Mouse (Mus musculus) forebrain, postnatal 0 days (tissue): ENCODE data around the gene Wipi2. TPM values are rescaled to one million over a fixed set of nuclear protein-coding genes. Genes with fewer than 3 reads are reported as not detected.

Source experiments
- ATAC-seq: fragments of 200-750 bp; cut with Nextera tagmentation; 2 replicates; pipeline ENCODE4 v1.8.0; 2017; ENCODE audit warnings: mild to moderate bottlenecking, moderate library complexity
- DNase-seq: peaks from one replicate; pipeline ENCODE4 v3.0.0-alpha.2; 2015
- H3K27ac ChIP-seq: fragments of 300-500 bp; sonication (generic); 2 replicates; pipeline ENCODE4 v1.5.1; 2014; ENCODE audit warnings: low read depth, mild to moderate bottlenecking, antibody characterized with exemption, low read length, moderate library complexity, mixed read lengths
- H3K27me3 ChIP-seq: fragments of 300-500 bp; sonication (generic); 2 replicates; pipeline ENCODE4 v1.6.1; 2014; ENCODE audit warnings: mild to moderate bottlenecking, low read length, mixed read lengths; ENCODE audit not compliant: insufficient read depth
- H3K36me3 ChIP-seq: fragments of 300-500 bp; sonication (generic); 2 replicates; pipeline ENCODE4 v1.6.1; 2014; ENCODE audit warnings: mild to moderate bottlenecking, moderate library complexity; ENCODE audit not compliant: insufficient read depth
- H3K4me1 ChIP-seq: fragments of 300-500 bp; sonication (generic); 2 replicates; pipeline ENCODE4 v1.6.1; 2014; ENCODE audit warnings: antibody characterized with exemption; ENCODE audit not compliant: insufficient read depth
- H3K4me2 ChIP-seq: fragments of 300-500 bp; sonication (generic); 2 replicates; pipeline ENCODE4 v1.6.1; 2014; ENCODE audit warnings: low read depth, mild to moderate bottlenecking, moderate library complexity
- H3K4me3 ChIP-seq: fragments of 300-500 bp; sonication (generic); 2 replicates; pipeline ENCODE4 v1.5.1; 2014; ENCODE audit warnings: low read depth, low read length, mixed read lengths
- H3K9ac ChIP-seq: fragments of 300-500 bp; sonication (generic); 2 replicates; pipeline ENCODE4 v1.6.1; 2014; ENCODE audit warnings: mild to moderate bottlenecking
- H3K9me3 ChIP-seq: fragments of 300-500 bp; sonication (generic); 2 replicates; pipeline ENCODE4 v1.6.1; 2016; ENCODE audit warnings: low read length
- CTCF ChIP-seq: sonication (generic); IDR thresholded peaks from 2 replicates; pipeline ENCODE4 v1.5.1; 2016; ENCODE audit warnings: antibody characterized with exemption, control low read depth, low read depth
- WGBS: fragments of 180-500 bp; shearing (Covaris S2); extraction: QIAGEN DNeasy Blood & Tissue Kit; methylation state at CpG from one replicate; pipeline ENCODE4 v1.1.7; 2014; 5-methylcytosine and 5-hydroxymethylcytosine counted together
- polyA plus RNA-seq: library from polyadenylated mRNA; unstranded; fragments of >200 nt; fragmentation: Nextera tagmentation; extraction: Ambion mirVana; gene quantifications from 2 replicates; pipeline ENCODE4 v1.2.1, GENCODE M21; 2015
- total RNA-seq: library from RNA; depleted of rRNA; stranded (reverse); fragments of >200 nt; gene quantifications from 2 replicates; pipeline ENCODE4 v1.2.3, GENCODE M21; 2014; rRNA removed

Gene Wipi2
- total RNA-seq = 62.5 and 68.0 TPM in 2 replicates
- 32.2 and 37.4 TPM in 2 replicates for polyA plus RNA-seq

GRCm38 (mm10) chr5:142627398-142627797, at the start of gene Wipi2:
Wipi2 (plus strand) TSS chr5:142627698.
- ATAC-seq (no peak), DNase-seq (no peak)
- Histone ChIP-seq H3K36me3 (no peaks in the 10 kb centered on the region), H3K9ac (0 out of 2 replicates have a peak within 1 kb of the TSS, but pooled peaks have one; percentile 71), H3K27me3 (no peaks in the 10 kb centered on the region), H3K27ac (no peak within 1 kb of the TSS), H3K4me2 (peak within 1 kb of the TSS; percentile 61), H3K4me3 (peak within 1 kb of the TSS; percentile 78), H3K9me3 (no peaks in the 10 kb centered on the region), H3K4me1 (peaks cover 12% of the 10 kb centered on the region)
- TF ChIP-seq CTCF = no peak
- 95% methylated on average over 2 of the region's 2 CpGs for WGBS

DNA sequence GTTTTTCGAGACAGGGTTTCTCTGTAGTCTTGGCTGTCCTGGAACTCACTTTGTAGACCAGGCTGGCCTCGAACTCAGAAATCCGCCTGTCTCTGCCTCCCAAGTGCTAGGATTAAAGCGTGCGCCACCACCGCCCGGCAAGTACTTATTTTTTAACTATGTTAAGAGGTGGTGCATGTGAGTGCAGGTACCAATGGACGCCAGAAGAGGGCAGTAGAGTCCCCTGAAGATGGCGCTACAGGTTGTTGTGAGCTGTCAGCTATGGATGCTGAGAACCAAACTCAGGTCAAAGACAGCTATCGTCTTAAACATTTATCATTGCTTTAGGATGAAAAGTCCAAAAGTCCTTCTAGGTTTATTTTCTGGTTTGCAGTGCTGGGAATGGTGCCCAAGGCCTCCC, 49.3 kb upstream of the Wipi2 start:
- DNase-seq = no peak
- ATAC-seq = no peak
- H3K4me2 ChIP-seq = no peak overlapping the region
- no peaks in the 10 kb centered on the region for H3K9me3 ChIP-seq
- H3K36me3 ChIP-seq = peaks cover 9% of the 10 kb centered on the region
- 91% methylated on average over 10 of the region's 10 CpGs for WGBS
- 0 out of 2 replicates have a peak, but pooled peaks cover 5% of the 10 kb centered on the region for H3K4me1 ChIP-seq
- no peak overlapping the region for H3K9ac ChIP-seq
- no peak overlapping the region for H3K4me3 ChIP-seq
- no peaks in the 10 kb centered on the region for H3K27me3 ChIP-seq
- TF ChIP-seq CTCF = peak; percentile 21; the same call in 1 of the 2 replicates
- no peak overlapping the region for H3K27ac ChIP-seq

DNA sequence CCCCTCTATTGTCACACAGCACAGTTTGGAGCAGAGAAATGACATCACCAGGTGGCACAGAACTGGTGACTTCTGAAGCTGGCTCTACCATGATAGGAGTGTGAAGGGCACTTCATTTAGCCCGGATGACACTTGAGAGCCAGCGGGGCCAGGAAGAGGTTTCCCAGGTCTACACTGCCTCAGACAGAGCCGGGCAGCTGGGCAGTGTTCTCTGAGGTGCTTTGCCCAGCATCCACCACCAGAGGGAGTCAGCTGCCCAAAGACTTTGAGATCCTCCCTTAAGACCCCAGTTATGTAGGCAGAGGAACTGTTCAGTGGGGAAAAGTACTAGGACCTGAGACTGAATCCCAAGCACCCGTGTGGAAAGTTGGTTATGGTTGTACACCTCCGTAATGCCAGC, 46.0 kb upstream of the Wipi2 start:
- no peaks in the 10 kb centered on the region for H3K27me3 ChIP-seq
- peaks cover 9% of the 10 kb centered on the region for H3K36me3 ChIP-seq
- TF ChIP-seq CTCF = peak; percentile 96
- H3K4me2 ChIP-seq = no peak overlapping the region
- no peak overlapping the region for H3K9ac ChIP-seq
- H3K9me3 ChIP-seq = no peaks in the 10 kb centered on the region
- DNase-seq (peak; percentile 84), ATAC-seq (peak; percentile 63)
- no peak overlapping the region for H3K4me3 ChIP-seq
- H3K27ac ChIP-seq = no peak overlapping the region
- WGBS = 17% methylated on average over 5 of the region's 5 CpGs
- H3K4me1 ChIP-seq = 0 out of 2 replicates have a peak, but pooled peaks cover 5% of the 10 kb centered on the region

DNA sequence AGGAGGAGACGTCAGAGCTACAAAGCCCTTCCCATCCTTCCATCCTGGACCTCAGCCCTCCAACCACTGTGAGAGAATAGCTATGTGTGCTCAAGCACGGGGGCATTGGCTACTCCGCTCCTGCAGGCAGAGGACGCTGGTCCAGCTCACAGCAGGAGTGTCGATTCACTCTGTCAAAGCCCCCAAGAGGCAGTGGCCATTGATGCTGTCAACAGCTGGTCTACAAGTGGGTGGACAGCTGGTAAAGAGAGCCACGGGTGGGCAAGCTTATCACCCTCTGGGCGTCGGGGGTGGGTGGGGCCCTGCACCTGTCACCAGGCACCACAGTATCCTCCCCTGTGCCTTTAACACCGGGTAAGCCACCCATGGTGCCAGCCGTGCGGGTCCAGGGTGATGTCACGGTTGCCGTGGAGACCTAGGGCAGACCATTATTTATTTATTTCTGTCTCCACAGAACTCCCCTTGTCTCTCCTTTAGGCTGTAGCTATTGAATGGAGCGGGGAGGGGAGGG, 43.8 kb upstream of the Wipi2 start:
- ATAC-seq (peak; percentile 92), DNase-seq (peak; percentile 78)
- Histone ChIP-seq H3K4me2 (peak overlapping the region; percentile 21), H3K4me3 (no peak overlapping the region), H3K9me3 (no peaks in the 10 kb centered on the region), H3K9ac (no peak overlapping the region), H3K36me3 (peaks cover 4% of the 10 kb centered on the region), H3K4me1 (no peaks in the 10 kb centered on the region), H3K27me3 (no peaks in the 10 kb centered on the region), H3K27ac (peak overlapping the region; percentile 73)
- 11% methylated on average over 14 of the region's 14 CpGs for WGBS
- TF ChIP-seq CTCF = peak; percentile 44

DNA sequence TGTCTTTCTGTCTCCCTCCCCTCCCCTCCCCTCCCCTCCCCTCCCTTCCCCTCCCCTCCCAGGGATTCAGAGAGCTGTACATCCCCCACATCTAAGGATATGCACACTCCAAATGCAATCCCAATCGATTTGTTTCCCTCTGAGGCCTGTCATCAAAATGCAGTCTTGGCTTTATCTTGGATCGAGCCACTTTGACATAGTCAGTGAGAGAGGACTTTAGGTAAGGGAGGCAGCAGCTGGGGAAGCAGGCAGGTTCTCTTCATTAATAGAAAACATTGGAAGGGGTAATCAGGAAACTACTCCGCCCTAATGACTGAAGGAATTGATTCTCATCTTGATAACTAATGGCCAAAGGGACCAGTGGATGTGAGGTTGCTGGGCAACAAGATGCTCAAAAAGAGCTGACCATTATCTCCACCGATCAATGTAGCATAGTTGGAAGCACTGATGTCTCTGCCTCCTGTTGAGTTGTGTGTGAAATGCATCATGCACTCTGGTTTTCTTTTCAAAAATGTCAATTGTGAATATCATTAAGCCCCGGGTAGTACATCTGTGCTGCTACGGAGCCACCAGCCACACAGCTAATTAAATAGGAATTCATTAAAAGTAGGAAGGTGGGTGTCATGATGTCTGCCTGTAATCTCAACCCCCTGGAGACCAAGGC, 36.4 kb upstream of the Wipi2 start:
- DNase-seq = no peak
- 30% methylated on average over 6 of the region's 6 CpGs for WGBS
- 0 out of 2 replicates have a peak overlapping the region, but pooled peaks have one; percentile 54 for H3K27ac ChIP-seq
- H3K4me3 ChIP-seq = no peak overlapping the region
- H3K4me2 ChIP-seq = no peak overlapping the region
- H3K9me3 ChIP-seq = no peaks in the 10 kb centered on the region
- no peaks in the 10 kb centered on the region for H3K36me3 ChIP-seq
- H3K4me1 ChIP-seq = peaks cover 7% of the 10 kb centered on the region; the same call in 1 of the 2 replicates
- no peak for ATAC-seq
- no peaks in the 10 kb centered on the region for H3K27me3 ChIP-seq
- no peak overlapping the region for H3K9ac ChIP-seq
- no peak for TF ChIP-seq CTCF

GRCm38 (mm10) chr5:142595698-142596097, 31.8 kb upstream of the Wipi2 start:
- Histone ChIP-seq H3K9me3 (no peaks in the 10 kb centered on the region), H3K27ac (peak overlapping the region; percentile 71), H3K9ac (no peak overlapping the region), H3K4me3 (no peak overlapping the region), H3K27me3 (no peaks in the 10 kb centered on the region), H3K4me1 (peaks cover 7% of the 10 kb centered on the region; the same call in 1 of the 2 replicates), H3K4me2 (no peak overlapping the region), H3K36me3 (no peaks in the 10 kb centered on the region)
- 29% methylated on average over 3 of the region's 3 CpGs for WGBS
- TF ChIP-seq CTCF = no peak
- ATAC-seq = peak; percentile 91
- DNase-seq = peak; percentile 80

GRCm38 (mm10) chr5:142596723-142597122, 30.8 kb upstream of the Wipi2 start:
- DNase-seq = no peak
- no peak overlapping the region for H3K4me2 ChIP-seq
- H3K4me3 ChIP-seq = no peak overlapping the region
- 75% methylated on average over 6 of the region's 6 CpGs for WGBS
- ATAC-seq = no peak
- H3K27me3 ChIP-seq = no peaks in the 10 kb centered on the region
- peaks cover 1% of the 10 kb centered on the region for H3K4me1 ChIP-seq
- peak overlapping the region; percentile 22; the same call in 1 of the 2 replicates for H3K27ac ChIP-seq
- TF ChIP-seq CTCF = no peak
- no peak overlapping the region for H3K9ac ChIP-seq
- H3K36me3 ChIP-seq = no peaks in the 10 kb centered on the region
- no peaks in the 10 kb centered on the region for H3K9me3 ChIP-seq
